Mouse (Mus musculus): ENCODE results near the gene Syne1. TPM values are rescaled to one million over a fixed set of nuclear protein-coding genes. Genes with fewer than 3 reads are reported as not detected.

Syne1 gene
- polyA plus RNA-seq, 1 experiment from 2014 or later, result 2.5 TPM

GRCm38 (mm10) chr10:5560526-5560925, 9.2 kb upstream of the Syne1 start:
- H3K27me3 ChIP-seq, result no peaks in the 10 kb centered on the region
- no peak overlapping the region for H3K9ac ChIP-seq
- no peak overlapping the region for H3K27ac ChIP-seq
- no peak for DNase-seq
- no peaks in the 10 kb centered on the region for H3K36me3 ChIP-seq
- H3K4me3 ChIP-seq (replicated peaks), result no peak overlapping the region
- H3K4me1 ChIP-seq (replicated peaks), result no peaks in the 10 kb centered on the region
- 59% methylated on average over 4 of the region's 4 CpGs for WGBS (ENCODE audit: insufficient replicate concordance)
- H3K4me2 ChIP-seq, result no peak overlapping the region
- H3K9me3 ChIP-seq (replicated peaks), result no peaks in the 10 kb centered on the region
- no peak for ATAC-seq (ENCODE audit: low read depth)

DNA sequence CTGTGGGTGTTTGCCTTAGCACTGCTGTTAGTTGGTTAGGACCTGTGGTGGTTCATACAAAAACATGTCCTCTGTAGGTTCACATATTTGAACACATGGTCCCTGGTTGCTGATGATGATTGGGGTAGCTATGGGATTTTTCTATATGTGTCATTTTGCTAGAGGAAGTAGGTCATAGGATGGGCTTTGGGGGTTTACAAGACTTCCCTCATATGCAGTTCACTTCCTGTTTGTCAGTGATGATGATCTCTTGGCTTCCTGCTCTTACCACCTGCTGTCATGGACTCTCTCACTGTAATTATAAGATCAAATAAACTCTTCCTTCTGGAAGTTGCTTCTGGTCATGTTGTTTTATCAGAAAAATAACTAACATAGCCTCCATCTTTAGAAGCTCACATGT, 7.5 kb upstream of the Syne1 start:
- Histone ChIP-seq H3K4me1 (replicated peaks) (no peaks in the 10 kb centered on the region), H3K27ac (no peak overlapping the region), H3K9me3 (replicated peaks) (no peaks in the 10 kb centered on the region), H3K4me3 (replicated peaks) (no peak overlapping the region), H3K9ac (no peak overlapping the region), H3K36me3 (no peaks in the 10 kb centered on the region), H3K27me3 (no peaks in the 10 kb centered on the region), H3K4me2 (no peak overlapping the region)
- no peak for ATAC-seq (ENCODE audit: low read depth)
- no peak for DNase-seq

DNA sequence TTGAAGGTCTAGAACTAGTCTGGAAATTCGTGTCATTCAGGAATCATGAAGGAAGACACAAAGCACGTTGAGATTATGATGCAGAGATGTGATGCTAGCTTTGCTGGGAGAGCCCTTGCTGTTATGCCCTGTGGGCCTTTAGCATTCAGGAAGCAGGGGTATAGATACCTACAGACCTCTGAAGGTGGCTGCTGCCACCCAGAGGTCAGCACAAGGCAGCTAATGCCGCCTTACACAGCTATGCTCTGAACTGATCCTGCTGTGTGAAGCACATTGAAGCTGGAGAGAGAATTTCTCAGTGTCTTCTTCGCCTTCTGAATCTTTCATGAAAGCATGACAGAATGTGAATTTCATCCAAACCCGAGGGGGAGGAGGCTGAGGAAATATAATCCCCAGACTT, 3.7 kb upstream of the Syne1 start:
- Histone ChIP-seq H3K4me1 (replicated peaks) (peaks cover 7% of the 10 kb centered on the region), H3K9ac (no peak overlapping the region), H3K9me3 (replicated peaks) (no peaks in the 10 kb centered on the region), H3K4me2 (no peak overlapping the region), H3K4me3 (replicated peaks) (no peak overlapping the region), H3K27ac (no peak overlapping the region), H3K36me3 (no peaks in the 10 kb centered on the region), H3K27me3 (0 out of 2 replicates have a peak, but pooled peaks cover 7% of the 10 kb centered on the region)
- DNase-seq (no peak), ATAC-seq (ENCODE audit: low read depth) (no peak)
- 19% methylated on average over 5 of the region's 5 CpGs for WGBS (ENCODE audit: insufficient replicate concordance)

DNA sequence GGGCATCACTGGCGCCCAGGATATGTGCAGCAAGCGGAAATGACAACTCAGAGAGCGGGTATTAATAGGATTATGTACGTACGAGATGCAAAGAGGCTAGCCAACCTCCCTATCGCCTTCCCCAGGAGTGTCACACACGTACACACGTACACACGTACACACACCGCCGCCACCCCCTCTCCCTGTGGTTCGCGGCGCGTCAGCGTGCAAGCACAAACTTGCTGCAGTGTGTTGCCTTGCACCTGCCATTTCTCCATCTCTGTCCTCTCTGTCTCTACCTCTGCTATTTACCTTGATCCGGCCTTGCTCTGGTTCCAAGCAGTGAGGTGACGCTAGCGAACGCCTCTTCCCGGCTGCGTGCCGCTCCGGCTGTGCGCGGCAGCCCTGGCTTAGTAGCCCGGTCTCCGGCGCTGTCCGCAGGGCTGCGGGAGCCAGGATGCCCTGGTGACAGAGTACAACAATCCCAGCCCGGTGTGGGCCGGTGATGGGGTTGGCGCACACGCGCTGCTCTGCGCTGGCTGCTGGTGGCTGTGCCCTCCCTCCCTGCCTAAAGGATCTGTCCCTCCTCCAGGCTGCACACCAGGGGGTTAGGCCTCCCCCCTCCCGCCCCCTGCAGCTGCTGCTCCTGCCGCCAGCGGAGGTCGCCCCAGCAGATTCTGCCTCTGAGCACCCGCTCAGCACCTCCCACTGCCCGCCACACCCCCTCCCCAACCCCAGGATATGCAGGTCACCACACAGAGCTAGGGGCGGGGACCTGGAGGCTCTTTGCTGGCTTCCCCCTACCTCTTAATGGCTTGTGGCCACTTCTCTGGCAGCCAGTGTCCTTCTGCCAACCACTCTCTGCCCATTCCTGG, 887 bp downstream of the Syne1 start:
- peak overlapping the region; percentile 51 for H3K4me3 ChIP-seq (replicated peaks)
- H3K9me3 ChIP-seq (replicated peaks), result no peaks in the 10 kb centered on the region
- peaks cover 7% of the 10 kb centered on the region for H3K4me1 ChIP-seq (replicated peaks)
- H3K27me3 ChIP-seq, result 0 out of 2 replicates have a peak, but pooled peaks cover 10% of the 10 kb centered on the region
- H3K4me2 ChIP-seq, result peak overlapping the region; percentile 73
- WGBS (ENCODE audit: insufficient replicate concordance), result 1% methylated on average over 42 of the region's 44 CpGs
- ATAC-seq (ENCODE audit: low read depth), result peak; percentile 60
- no peak overlapping the region for H3K27ac ChIP-seq
- DNase-seq, result no peak
- H3K36me3 ChIP-seq, result no peaks in the 10 kb centered on the region
- H3K9ac ChIP-seq, result peak overlapping the region; percentile 49

DNA sequence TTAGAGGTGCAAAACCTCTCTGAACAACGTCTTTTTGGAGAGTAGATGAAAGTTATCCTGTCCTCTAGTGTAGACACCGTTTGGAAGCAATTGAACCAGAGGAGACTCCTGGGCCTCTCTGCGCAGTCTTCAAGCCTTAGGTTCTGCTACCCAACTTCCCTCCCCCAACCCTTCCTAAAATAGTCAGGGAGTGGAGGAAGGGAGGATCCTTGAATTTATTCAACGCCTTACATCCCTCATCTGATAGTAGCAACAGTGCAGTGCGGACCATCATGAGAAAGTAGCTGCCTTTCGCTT, 1.5 kb downstream of the Syne1 start:
- H3K9me3 ChIP-seq (replicated peaks), result no peaks in the 10 kb centered on the region
- H3K9ac ChIP-seq, result 0 out of 2 replicates have a peak overlapping the region, but pooled peaks have one; percentile 49
- H3K4me1 ChIP-seq (replicated peaks), result peaks cover 7% of the 10 kb centered on the region
- ATAC-seq (ENCODE audit: low read depth), result 0 out of 2 replicates have a peak, but pooled peaks have one; percentile 34
- H3K27me3 ChIP-seq, result 0 out of 2 replicates have a peak, but pooled peaks cover 10% of the 10 kb centered on the region
- no peak for DNase-seq
- 12% methylated on average over 6 of the region's 6 CpGs for WGBS (ENCODE audit: insufficient replicate concordance)
- peak overlapping the region; percentile 51 for H3K4me3 ChIP-seq (replicated peaks)
- H3K4me2 ChIP-seq, result peak overlapping the region; percentile 73
- H3K27ac ChIP-seq, result no peak overlapping the region
- H3K36me3 ChIP-seq, result no peaks in the 10 kb centered on the region

GRCm38 (mm10) chr10:5548651-5549050, 2.6 kb downstream of the Syne1 start:
- Histone ChIP-seq H3K4me3 (replicated peaks) (no peak overlapping the region), H3K4me1 (replicated peaks) (peaks cover 7% of the 10 kb centered on the region), H3K36me3 (no peaks in the 10 kb centered on the region), H3K27ac (no peak overlapping the region; the same call in 1 of the 2 replicates), H3K4me2 (no peak overlapping the region), H3K9ac (no peak overlapping the region), H3K9me3 (replicated peaks) (no peaks in the 10 kb centered on the region), H3K27me3 (0 out of 2 replicates have a peak, but pooled peaks cover 10% of the 10 kb centered on the region)
- WGBS (ENCODE audit: insufficient replicate concordance), result 61% methylated on average over 2 of the region's 2 CpGs
- ATAC-seq (ENCODE audit: low read depth) (no peak; the same call in 1 of the 2 replicates), DNase-seq (no peak)

- Histone ChIP-seq H3K9me3 (replicated peaks) (no peaks in the 10 kb centered on the region), H3K4me1 (replicated peaks) (peaks cover 7% of the 10 kb centered on the region), H3K4me3 (replicated peaks) (no peak overlapping the region), H3K4me2 (no peak overlapping the region), H3K27ac (no peak overlapping the region), H3K36me3 (no peaks in the 10 kb centered on the region), H3K27me3 (0 out of 2 replicates have a peak, but pooled peaks cover 10% of the 10 kb centered on the region), H3K9ac (no peak overlapping the region)
- no peak for ATAC-seq (ENCODE audit: low read depth)
- WGBS (ENCODE audit: insufficient replicate concordance), result 81% methylated on average over 9 of the region's 9 CpGs
- no peak for DNase-seq
Measured at GRCm38 (mm10) chr10:5547769-5548168, 3.5 kb downstream of the Syne1 start.

GRCm38 (mm10) chr10:5546428-5546827, 4.9 kb downstream of the Syne1 start:
- Histone ChIP-seq H3K4me3 (replicated peaks) (no peak overlapping the region), H3K27ac (no peak overlapping the region), H3K27me3 (0 out of 2 replicates have a peak, but pooled peaks cover 10% of the 10 kb centered on the region), H3K9me3 (replicated peaks) (no peaks in the 10 kb centered on the region), H3K4me1 (replicated peaks) (peaks cover 7% of the 10 kb centered on the region), H3K9ac (no peak overlapping the region), H3K36me3 (no peaks in the 10 kb centered on the region), H3K4me2 (no peak overlapping the region)
- no peak for DNase-seq
- 63% methylated on average over 5 of the region's 5 CpGs for WGBS (ENCODE audit: insufficient replicate concordance)
- ATAC-seq (ENCODE audit: low read depth), result no peak

GRCm38 (mm10) chr10:5528284-5528683, 23.0 kb downstream of the Syne1 start:
- Histone ChIP-seq H3K4me2 (no peak overlapping the region), H3K9me3 (replicated peaks) (no peaks in the 10 kb centered on the region), H3K27me3 (no peaks in the 10 kb centered on the region), H3K4me3 (replicated peaks) (no peak overlapping the region), H3K4me1 (replicated peaks) (no peaks in the 10 kb centered on the region; the same call in 1 of the 2 replicates), H3K27ac (no peak overlapping the region), H3K36me3 (no peaks in the 10 kb centered on the region), H3K9ac (no peak overlapping the region)
- DNase-seq, result no peak
- WGBS (ENCODE audit: insufficient replicate concordance), result 60% methylated on average over 1 of the region's 1 CpGs
- ATAC-seq (ENCODE audit: low read depth), result no peak

DNA sequence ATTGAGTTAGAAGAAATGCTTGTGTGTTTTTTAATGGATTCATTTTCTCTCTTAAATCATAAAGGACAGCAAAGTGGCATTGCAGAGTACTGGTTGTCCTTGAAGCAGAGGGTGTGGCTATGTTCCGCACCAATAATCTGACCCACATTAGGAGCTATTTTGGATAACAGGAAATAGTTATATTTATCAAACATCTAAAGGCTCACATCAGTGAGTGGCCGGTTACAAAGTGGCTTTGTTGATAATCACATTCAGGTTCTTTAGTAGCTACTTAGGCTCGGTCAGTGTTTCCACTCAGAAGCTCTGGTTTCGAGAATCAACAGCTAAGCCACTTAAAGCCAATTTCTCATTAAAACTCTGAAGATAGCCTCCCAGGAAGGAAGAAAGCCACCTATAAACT, 23.6 kb downstream of the Syne1 start:
- H3K9ac ChIP-seq, result no peak overlapping the region
- no peaks in the 10 kb centered on the region; the same call in 1 of the 2 replicates for H3K4me1 ChIP-seq (replicated peaks)
- H3K27me3 ChIP-seq, result no peaks in the 10 kb centered on the region
- H3K4me2 ChIP-seq, result no peak overlapping the region
- ATAC-seq (ENCODE audit: low read depth), result no peak
- WGBS (ENCODE audit: insufficient replicate concordance), result 30% methylated on average over 4 of the region's 4 CpGs
- no peaks in the 10 kb centered on the region for H3K9me3 ChIP-seq (replicated peaks)
- no peaks in the 10 kb centered on the region for H3K36me3 ChIP-seq
- H3K4me3 ChIP-seq (replicated peaks), result no peak overlapping the region
- DNase-seq, result no peak
- no peak overlapping the region for H3K27ac ChIP-seq

DNA sequence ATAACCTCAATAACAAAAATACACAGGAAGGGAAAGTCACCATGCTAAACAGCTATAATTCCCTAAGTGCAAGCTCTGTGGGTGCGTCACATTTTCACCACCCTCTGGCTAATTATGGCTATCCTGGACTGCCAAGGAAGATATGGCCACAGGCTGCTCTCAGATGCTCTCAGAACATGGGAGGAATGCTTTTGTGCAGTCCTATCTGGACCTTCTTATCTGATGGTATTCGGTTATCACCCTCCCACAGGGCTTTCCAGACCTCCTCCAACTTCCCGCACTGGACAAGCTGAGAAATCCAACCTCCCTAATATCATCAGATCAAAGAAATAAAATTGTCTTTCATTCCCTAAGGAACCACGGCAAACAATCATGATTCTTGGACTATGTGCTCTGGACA, 28.4 kb downstream of the Syne1 start:
- no peaks in the 10 kb centered on the region for H3K4me1 ChIP-seq (replicated peaks)
- H3K9ac ChIP-seq, result no peak overlapping the region
- H3K27ac ChIP-seq, result no peak overlapping the region
- ATAC-seq (ENCODE audit: low read depth), result no peak
- 59% methylated on average over 4 of the region's 4 CpGs for WGBS (ENCODE audit: insufficient replicate concordance)
- no peaks in the 10 kb centered on the region for H3K36me3 ChIP-seq
- H3K4me3 ChIP-seq (replicated peaks), result no peak overlapping the region
- no peak overlapping the region for H3K4me2 ChIP-seq
- H3K27me3 ChIP-seq, result no peaks in the 10 kb centered on the region
- H3K9me3 ChIP-seq (replicated peaks), result no peaks in the 10 kb centered on the region
- DNase-seq, result no peak

DNA sequence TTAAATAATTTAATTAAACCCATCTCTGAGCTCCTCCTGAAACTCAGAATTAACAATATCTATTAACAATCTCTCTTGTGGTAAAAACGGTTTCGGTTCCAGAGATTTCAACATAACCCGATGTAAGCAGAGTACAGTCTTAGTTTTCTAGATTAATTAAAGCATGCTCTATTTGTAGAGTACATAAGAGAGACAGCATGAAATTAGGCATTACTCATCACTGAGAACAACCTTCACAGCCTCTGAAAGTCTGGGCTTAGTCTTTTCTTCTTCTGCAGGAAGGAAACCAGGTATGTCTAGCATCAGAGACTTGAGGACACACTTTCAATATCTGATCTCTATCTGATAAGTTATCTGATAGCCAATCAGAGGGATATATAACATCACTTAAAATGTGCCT, 29.0 kb downstream of the Syne1 start:
- WGBS (ENCODE audit: insufficient replicate concordance), result 65% methylated on average over 3 of the region's 3 CpGs
- H3K27me3 ChIP-seq, result no peaks in the 10 kb centered on the region
- no peaks in the 10 kb centered on the region for H3K4me1 ChIP-seq (replicated peaks)
- H3K4me3 ChIP-seq (replicated peaks), result no peak overlapping the region
- no peak overlapping the region for H3K4me2 ChIP-seq
- ATAC-seq (ENCODE audit: low read depth), result no peak
- H3K27ac ChIP-seq, result no peak overlapping the region
- DNase-seq, result no peak
- H3K9ac ChIP-seq, result no peak overlapping the region
- H3K36me3 ChIP-seq, result no peaks in the 10 kb centered on the region
- H3K9me3 ChIP-seq (replicated peaks), result no peaks in the 10 kb centered on the region
